In genomic region chr13:15463492-15464080, GRCm38 (mm10) we compare ENCODE assay signal across 9 mouse cellular contexts. TPM values are rescaled to one million over a fixed set of nuclear protein-coding genes. Genes with fewer than 3 reads are reported as not detected.
DNase-seq lines count a peak whose midpoint lies in the region; ATAC-seq and TF ChIP-seq lines count a peak whose summit lies in the region.
"Had no signal": no experiment of that assay in that cellular context is flagged by ENCODE, and none has a peak within 500 bp of the region (broad histone marks: within the 10 kb centered on the region; RNA-seq: fewer than 3 reads in every experiment).

No protein-coding gene starts in this region.

- no peak for TF ChIP-seq CTCF in intestine, postnatal 0 days (IDR thresholded peaks at IDR 0.05; ENCODE audit: low read depth)
- TF ChIP-seq CTCF in lung, embryonic 14.5 days (IDR thresholded peaks at IDR 0.05; ENCODE audit: low read depth) = no peak

- under 1% methylated on average over 47 of the region's 70 CpGs for WGBS in intestine, postnatal 0 days
- under 1% methylated on average over 61 of the region's 70 CpGs for WGBS in lung, embryonic 14.5 days

- H3K36me3 ChIP-seq in intestine, postnatal 0 days (ENCODE audit: control insufficient read depth, insufficient read depth) = no peaks in the 10 kb centered on the region
- no peaks in the 10 kb centered on the region for H3K36me3 ChIP-seq in lung, embryonic 14.5 days (ENCODE audit: insufficient read depth)

- peak overlapping the region; percentile 75 for H3K4me2 ChIP-seq in intestine, postnatal 0 days (replicated peaks; ENCODE audit: low read depth)
- H3K4me2 ChIP-seq in lung, embryonic 14.5 days = peak overlapping the region; percentile 65

- peak overlapping the region; percentile 65 for H3K9ac ChIP-seq in intestine, postnatal 0 days (ENCODE audit: low read depth, low read length)
- H3K9ac ChIP-seq in lung, embryonic 14.5 days = peak overlapping the region; percentile 96

- DNase-seq in layer of hippocampus, postnatal 10 days (ENCODE audit: low spot score in 2 of 2) = peak; percentile 25 to 43
- DNase-seq in layer of hippocampus, postnatal 25 days (ENCODE audit: extremely low spot score in 1 of 2, low spot score in 1 of 2) = no peak
- DNase-seq in embryo, embryonic 10 days (ENCODE audit: low spot score) = peak; percentile 86
- peak; percentile 89 for DNase-seq in lung, embryonic 14.5 days
- DNase-seq in retina, embryonic 14.5 days (ENCODE audit: low spot score) = peak; percentile 78
- DNase-seq in spleen, adult 18-20 months = no peak

- peaks cover 30% of the 10 kb centered on the region for H3K27me3 ChIP-seq in intestine, postnatal 0 days (replicated peaks; ENCODE audit: control insufficient read depth, insufficient read depth, low read length)
- no peaks in the 10 kb centered on the region for H3K27me3 ChIP-seq in lung, embryonic 14.5 days (ENCODE audit: insufficient read depth, low read length)

- H3K27ac ChIP-seq in intestine, postnatal 0 days (ENCODE audit: low read depth, low read length) = peak overlapping the region; percentile 82
- H3K27ac ChIP-seq in lung, embryonic 14.5 days (ENCODE audit: low read depth) = peak overlapping the region; percentile 99

- H3K4me3 ChIP-seq in intestine, postnatal 0 days (ENCODE audit: low read depth, low read length) = peak overlapping the region; percentile 65
- peak overlapping the region; percentile 90 for H3K4me3 ChIP-seq in lung, embryonic 14.5 days (ENCODE audit: low read depth, low read length)

- no peaks in the 10 kb centered on the region for H3K4me1 ChIP-seq in intestine, postnatal 0 days (replicated peaks; ENCODE audit: control insufficient read depth, insufficient read depth, low read length)
- H3K4me1 ChIP-seq in lung, embryonic 14.5 days (ENCODE audit: insufficient read depth) = peaks cover 13% of the 10 kb centered on the region

- peak; percentile 22; the same call in 1 of the 2 replicates for ATAC-seq in granulocyte monocyte progenitor cell, adult 5-6 weeks (replicated peaks; ENCODE audit: poor library complexity, severe bottlenecking)
- peak; percentile 76 for ATAC-seq in intestine, postnatal 0 days
- peak; percentile 82 for ATAC-seq in lung, embryonic 14.5 days (ENCODE audit: insufficient read depth)

- no peaks in the 10 kb centered on the region for H3K9me3 ChIP-seq in intestine, postnatal 0 days (ENCODE audit: control insufficient read depth)
- no peaks in the 10 kb centered on the region for H3K9me3 ChIP-seq in lung, embryonic 14.5 days (ENCODE audit: low read depth, low read length)

RNA-seq across cellular contexts. Expression of gene Gli3, which starts 0.6 kb away (rescaled TPM):
- 10 to 100 TPM; 10.1 to 13.0 TPM for total RNA-seq in layer of hippocampus, postnatal 10 days (2021)
- total RNA-seq in layer of hippocampus, postnatal 25 days (2021) = 1 to 10 TPM; 8.1 to 9.1 TPM
- total RNA-seq in granulocyte monocyte progenitor cell, adult 5-6 weeks (2014; fragmentation: Nextera tagmentation) = not detected in 2 replicates
- total RNA-seq in granulocyte monocyte progenitor cell, adult 5-6 weeks (2017) = not detected in 2 replicates
- polyA plus RNA-seq in intestine, postnatal 0 days (2015; fragmentation: Nextera tagmentation; extraction: Ambion mirVana) = 4.4 and 5.0 TPM in 2 replicates
- polyA plus RNA-seq in lung, embryonic 14.5 days (2014; fragmentation: Nextera tagmentation; extraction: Ambion mirVana) = 27.5 and 30.6 TPM in 2 replicates
- total RNA-seq: MEL had no signal

Comparison
In these comparisons a context has a peak if more than half of its experiments do, and no peak if none do; other contexts are left out.
1. DNase-seq: peak in layer of hippocampus, postnatal 10 days (2 of 2), embryo, embryonic 10 days (single experiment), lung, embryonic 14.5 days (single experiment) and retina, embryonic 14.5 days (single experiment); none in layer of hippocampus, postnatal 25 days (0 of 2) and spleen, adult 18-20 months (0 of 2).
2. ATAC-seq: peak in every context shown above with its lines; median percentile 82 in lung, embryonic 14.5 days; 76 in intestine, postnatal 0 days; 22 in granulocyte monocyte progenitor cell, adult 5-6 weeks.
3. RNA of gene Gli3, which starts 0.6 kb away (total RNA-seq): 10.1 to 13.0 TPM in layer of hippocampus, postnatal 10 days and 8.1 to 9.1 TPM in layer of hippocampus, postnatal 25 days; not detected in granulocyte monocyte progenitor cell, adult 5-6 weeks; every median in the first group is over 4 times any median in the second.